Mouse (Mus musculus) brain, embryonic 14.5 days (tissue): ENCODE results near the gene Letmd1. TPM values are rescaled to one million over a fixed set of nuclear protein-coding genes. Genes with fewer than 3 reads are reported as not detected.

Experiments used
- DNase-seq: peaks from one replicate; pipeline ENCODE4 v3.0.0-alpha.2; 2011; ENCODE audit warnings: low read depth
- CTCF ChIP-seq: fragments of 200-500 bp; IDR thresholded peaks from 2 replicates; pipeline ENCODE4 v1.5.1; 2012; ENCODE audit warnings: inconsistent platforms, mild to moderate bottlenecking, moderate library complexity, borderline replicate concordance; ENCODE audit not compliant: insufficient read depth, insufficient read length; ENCODE audit errors: extremely low read depth
- POLR2A ChIP-seq: fragments of 200-500 bp; IDR thresholded peaks from 2 replicates; pipeline ENCODE4 v1.6.1; 2012; ENCODE audit warnings: mild to moderate bottlenecking, inconsistent platforms, borderline replicate concordance; ENCODE audit not compliant: poor library complexity, insufficient read depth, insufficient read length, severe bottlenecking; ENCODE audit errors: extremely low read depth
- polyA plus RNA-seq: library from polyadenylated mRNA; depleted of rRNA; stranded (reverse); fragments of >200 nt; gene quantifications from 2 replicates; pipeline ENCODE4 v1.2.3, GENCODE M21; 2012; rRNA removed

Gene Letmd1
- polyA plus RNA-seq, 1 experiment = 83.8 TPM

DNA sequence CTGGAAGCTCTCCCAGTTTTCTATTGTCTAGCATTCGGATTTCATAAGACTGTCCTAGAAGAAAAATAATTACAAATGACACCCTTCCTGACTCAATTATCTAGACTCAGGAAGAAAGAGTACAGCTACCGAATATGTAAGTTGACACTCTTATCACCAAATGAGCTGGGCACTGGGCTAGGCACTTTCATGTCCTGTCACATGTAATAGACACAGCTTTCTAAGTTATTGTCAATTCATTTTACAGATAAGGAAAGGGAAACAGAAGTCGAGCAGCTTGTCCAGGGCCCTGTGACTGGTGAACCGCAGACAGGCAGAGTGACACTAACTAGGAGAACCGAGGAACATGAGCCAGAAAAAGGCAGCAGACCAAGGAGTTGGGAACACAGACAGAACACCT lies 59.1 kb downstream of the Letmd1 start:
- TF ChIP-seq CTCF = no peak
- no peak for TF ChIP-seq POLR2A
- no peak for DNase-seq

Other genes starting within 250 kb of the Letmd1 start
- gene Atf1, start 241.2 kb upstream of the Letmd1 start, polyA plus RNA-seq = 15.5 and 19.0 TPM in 2 replicates
- not detected in 2 replicates for gene Tmprss12, start 188.2 kb upstream of the Letmd1 start, polyA plus RNA-seq
- gene Mettl7a1, start 164.9 kb upstream of the Letmd1 start, polyA plus RNA-seq = 11.3 and 12.7 TPM in 2 replicates
- gene Mettl7a3, start 134.1 kb upstream of the Letmd1 start, polyA plus RNA-seq = 0.09 and 0.11 TPM in 2 replicates
- gene Methig1, start 115.9 kb upstream of the Letmd1 start, polyA plus RNA-seq = not detected in 2 replicates
- not detected in 2 replicates for gene Mettl7a2, start 115.8 kb upstream of the Letmd1 start, polyA plus RNA-seq
- gene Higd1c, start 104.5 kb upstream of the Letmd1 start, polyA plus RNA-seq = not detected in 2 replicates
- 0.03 TPM in 1 of 2 replicates, not detected in the other for gene Gm5475, start 46.9 kb upstream of the Letmd1 start, polyA plus RNA-seq
- gene Slc11a2, start 44.0 kb upstream of the Letmd1 start, polyA plus RNA-seq = 37.6 and 45.6 TPM in 2 replicates
- 40.2 and 40.9 TPM in 2 replicates for gene Csrnp2, start 26.5 kb downstream of the Letmd1 start, polyA plus RNA-seq
- gene Tfcp2, start 83.0 kb downstream of the Letmd1 start, polyA plus RNA-seq = 27.3 and 32.3 TPM in 2 replicates
- gene Pou6f1, start 131.0 kb downstream of the Letmd1 start, polyA plus RNA-seq = 100 and 120 TPM in 2 replicates
- gene Dazap2, start 146.3 kb downstream of the Letmd1 start, polyA plus RNA-seq = 139 and 230 TPM in 2 replicates
- gene Smagp, start 167.9 kb downstream of the Letmd1 start, polyA plus RNA-seq = 3.4 and 4.6 TPM in 2 replicates
- gene Bin2, start 200.5 kb downstream of the Letmd1 start, polyA plus RNA-seq = 1.1 and 1.8 TPM in 2 replicates
- gene Cela1, start 218.9 kb downstream of the Letmd1 start, polyA plus RNA-seq = 0.68 and 0.71 TPM in 2 replicates